Mouse (Mus musculus) embryonic facial prominence, embryonic 11.5 days (tissue): ENCODE results near the gene Vamp2. TPM values are rescaled to one million over a fixed set of nuclear protein-coding genes. Genes with fewer than 3 reads are reported as not detected.

Experiments used
- ATAC-seq: fragments of 200-750 bp; cut with Nextera tagmentation; replicated peaks from 2 replicates; pipeline ENCODE4 v1.8.0; 2017; ENCODE audit warnings: low read depth; ENCODE audit not compliant: insufficient number of reproducible peaks, low FRiP score, low TSS enrichment
- DNase-seq: peaks from one replicate; pipeline ENCODE4 v3.0.0-alpha.2; 2015; ENCODE audit warnings: low spot score
- H3K27ac ChIP-seq: fragments of 300-500 bp; sonication (generic); replicated peaks from 2 replicates; pipeline ENCODE4 v1.5.1; 2014; ENCODE audit warnings: mild to moderate bottlenecking, low read depth, low read length, control low read depth
- H3K27me3 ChIP-seq: fragments of 300-500 bp; sonication (generic); 2 replicates; pipeline ENCODE4 v1.6.1; 2014; ENCODE audit warnings: mild to moderate bottlenecking, low read length, moderate library complexity, mixed read lengths; ENCODE audit not compliant: control insufficient read depth, insufficient read depth
- H3K36me3 ChIP-seq: fragments of 300-500 bp; sonication (generic); replicated peaks from 2 replicates; pipeline ENCODE4 v1.6.1; 2014; ENCODE audit warnings: low read depth, mild to moderate bottlenecking, low read length, moderate library complexity, mixed read lengths; ENCODE audit not compliant: control insufficient read depth, insufficient read depth
- H3K4me1 ChIP-seq: fragments of 300-500 bp; sonication (generic); 2 replicates; pipeline ENCODE4 v1.6.1; 2014; ENCODE audit warnings: low read length, mixed read lengths; ENCODE audit not compliant: control insufficient read depth, insufficient read depth
- H3K4me2 ChIP-seq: fragments of 300-500 bp; sonication (generic); 2 replicates; pipeline ENCODE4 v1.6.1; 2014; ENCODE audit warnings: low read depth, mild to moderate bottlenecking, control low read depth, low read length, moderate library complexity
- H3K4me3 ChIP-seq: fragments of 300-500 bp; sonication (generic); 2 replicates; pipeline ENCODE4 v1.5.1; 2014; ENCODE audit warnings: low read depth, low read length, control low read depth
- H3K9ac ChIP-seq: fragments of 300-500 bp; sonication (generic); replicated peaks from 2 replicates; pipeline ENCODE4 v1.6.1; 2014; ENCODE audit warnings: mild to moderate bottlenecking, control low read depth, low read length
- H3K9me3 ChIP-seq: fragments of 300-500 bp; sonication (generic); replicated peaks from 2 replicates; pipeline ENCODE4 v1.6.1; 2016; ENCODE audit warnings: mild to moderate bottlenecking, low read length, inconsistent platforms, mixed read lengths; ENCODE audit not compliant: control insufficient read depth
- WGBS: fragments of 180-500 bp; shearing (Covaris S2); extraction: QIAGEN DNeasy Blood & Tissue Kit; methylation state at CpG from one replicate; pipeline ENCODE4 v1.1.7; 2014; 5-methylcytosine and 5-hydroxymethylcytosine counted together
- polyA plus RNA-seq: library from polyadenylated mRNA; unstranded; fragments of >200 nt; fragmentation: Nextera tagmentation; extraction: Ambion mirVana; gene quantifications from 2 replicates; pipeline ENCODE4 v1.2.1, GENCODE M21; 2014

Gene Vamp2
- polyA plus RNA-seq, 1 experiment from 2014 or later = 48.8 TPM

DNA sequence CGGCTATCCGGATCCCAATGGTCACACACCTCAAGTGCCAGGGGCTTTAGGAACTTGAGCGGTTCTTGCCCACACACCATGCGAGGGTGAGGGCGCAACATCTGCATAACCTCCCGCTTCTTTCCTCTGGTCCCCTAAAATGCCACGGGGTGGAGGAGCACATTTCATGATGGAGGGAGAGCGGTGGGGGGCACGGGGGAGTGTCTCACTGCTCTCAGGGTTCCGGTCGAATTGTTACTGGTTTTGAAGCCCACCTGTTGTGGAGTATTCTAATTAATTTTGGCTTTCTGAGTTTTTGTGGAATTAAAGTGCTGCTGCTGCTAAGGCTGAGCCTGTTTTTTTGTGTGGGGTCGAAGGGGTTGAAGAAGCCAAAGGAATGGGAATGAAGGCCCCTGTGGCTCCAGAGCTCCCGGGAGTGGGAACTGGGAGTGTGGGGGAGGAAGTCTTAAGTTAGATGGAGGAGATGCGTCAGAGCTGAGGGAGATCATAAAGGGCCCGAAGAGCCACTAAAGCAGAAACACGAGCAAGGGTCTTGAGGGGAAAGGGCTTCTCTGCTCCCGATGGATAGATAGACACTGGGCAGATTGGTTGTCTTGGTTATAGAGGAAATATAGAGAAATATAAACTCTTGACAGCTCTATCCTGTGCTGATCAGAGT is 26.9 kb upstream of the Vamp2 start:
- H3K27me3 ChIP-seq = no peaks in the 10 kb centered on the region
- 5% methylated on average over 17 of the region's 17 CpGs for WGBS
- DNase-seq = no peak

DNA sequence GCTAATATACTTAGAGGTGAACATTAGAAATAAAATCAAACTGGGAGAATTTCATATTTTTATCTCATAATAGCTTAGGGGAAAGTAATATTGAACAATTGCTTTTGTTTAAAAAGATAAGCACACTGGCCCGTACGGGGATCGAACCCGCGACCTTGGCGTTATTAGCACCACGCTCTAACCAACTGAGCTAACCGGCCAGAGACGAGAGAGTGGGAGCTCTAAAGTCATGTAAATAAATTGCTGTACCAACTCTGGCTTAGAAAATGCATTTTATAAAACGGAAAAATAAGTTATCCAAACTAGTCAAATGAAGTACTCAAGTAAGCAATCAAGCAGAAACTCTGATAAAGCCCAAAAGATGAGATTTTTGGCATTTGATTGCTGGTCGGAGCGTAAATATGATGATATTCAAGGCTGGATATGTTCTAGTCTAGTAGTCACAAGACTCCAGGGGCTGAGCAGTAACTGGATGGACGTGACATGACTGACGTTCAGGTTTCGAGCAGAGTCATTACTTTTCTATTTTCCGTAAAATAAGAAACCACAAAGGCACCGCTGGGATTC is 26.0 kb upstream of the Vamp2 start:
- peak; percentile 83 for DNase-seq
- Histone ChIP-seq H3K4me1 (no peaks in the 10 kb centered on the region), H3K36me3 (no peaks in the 10 kb centered on the region), H3K9ac (no peak overlapping the region), H3K4me2 (peak overlapping the region; percentile 44), H3K27ac (no peak overlapping the region), H3K4me3 (peak overlapping the region; percentile 69), H3K27me3 (no peaks in the 10 kb centered on the region), H3K9me3 (no peaks in the 10 kb centered on the region)
- under 1% methylated on average over 17 of the region's 17 CpGs for WGBS
- no peak for ATAC-seq

More for the DNA sequence above, 26.9 kb upstream of the Vamp2 start:
- H3K9me3 ChIP-seq = no peaks in the 10 kb centered on the region
- no peak overlapping the region for H3K27ac ChIP-seq
- no peaks in the 10 kb centered on the region for H3K36me3 ChIP-seq
- H3K9ac ChIP-seq = no peak overlapping the region
- no peaks in the 10 kb centered on the region for H3K4me1 ChIP-seq
- ATAC-seq = no peak
- peak overlapping the region; percentile 89 for H3K4me2 ChIP-seq
- peak overlapping the region; percentile 76 for H3K4me3 ChIP-seq

GRCm38 (mm10) chr11:69062761-69063224 is 25.5 kb upstream of the Vamp2 start:
- no peak overlapping the region for H3K27ac ChIP-seq
- peak overlapping the region; percentile 44 for H3K4me2 ChIP-seq
- H3K9ac ChIP-seq = no peak overlapping the region
- H3K36me3 ChIP-seq = no peaks in the 10 kb centered on the region
- DNase-seq (peak; percentile 96), ATAC-seq (peak; percentile 57)
- H3K4me1 ChIP-seq = no peaks in the 10 kb centered on the region
- no peaks in the 10 kb centered on the region for H3K27me3 ChIP-seq
- H3K4me3 ChIP-seq = peak overlapping the region; percentile 69
- under 1% methylated on average over 19 of the region's 19 CpGs for WGBS
- no peaks in the 10 kb centered on the region for H3K9me3 ChIP-seq

- H3K9ac ChIP-seq = peak overlapping the region; percentile 64
- WGBS = under 1% methylated on average over 31 of the region's 31 CpGs
- DNase-seq = peak; percentile 87
- H3K4me1 ChIP-seq = no peaks in the 10 kb centered on the region
- peak overlapping the region; percentile 45 for H3K4me2 ChIP-seq
- ATAC-seq = no peak; the same call in 1 of the 2 replicates
- no peaks in the 10 kb centered on the region for H3K27me3 ChIP-seq
- peak overlapping the region; percentile 48 for H3K27ac ChIP-seq
- no peaks in the 10 kb centered on the region for H3K9me3 ChIP-seq
- H3K36me3 ChIP-seq = no peaks in the 10 kb centered on the region
- H3K4me3 ChIP-seq = peak overlapping the region; percentile 69
Measured at GRCm38 (mm10) chr11:69063413-69064201, 24.7 kb upstream of the Vamp2 start.

GRCm38 (mm10) chr11:69064259-69065133 is 23.8 kb upstream of the Vamp2 start:
- H3K4me2 ChIP-seq = peak overlapping the region; percentile 45
- H3K27me3 ChIP-seq = no peaks in the 10 kb centered on the region
- no peak for DNase-seq
- no peaks in the 10 kb centered on the region for H3K36me3 ChIP-seq
- H3K9me3 ChIP-seq = no peaks in the 10 kb centered on the region
- no peak for ATAC-seq
- H3K27ac ChIP-seq = no peak overlapping the region
- no peaks in the 10 kb centered on the region for H3K4me1 ChIP-seq
- WGBS = 36% methylated on average over 9 of the region's 9 CpGs
- H3K9ac ChIP-seq = peak overlapping the region; percentile 64; the same call in 1 of the 2 replicates
- H3K4me3 ChIP-seq = peak overlapping the region; percentile 69

DNA sequence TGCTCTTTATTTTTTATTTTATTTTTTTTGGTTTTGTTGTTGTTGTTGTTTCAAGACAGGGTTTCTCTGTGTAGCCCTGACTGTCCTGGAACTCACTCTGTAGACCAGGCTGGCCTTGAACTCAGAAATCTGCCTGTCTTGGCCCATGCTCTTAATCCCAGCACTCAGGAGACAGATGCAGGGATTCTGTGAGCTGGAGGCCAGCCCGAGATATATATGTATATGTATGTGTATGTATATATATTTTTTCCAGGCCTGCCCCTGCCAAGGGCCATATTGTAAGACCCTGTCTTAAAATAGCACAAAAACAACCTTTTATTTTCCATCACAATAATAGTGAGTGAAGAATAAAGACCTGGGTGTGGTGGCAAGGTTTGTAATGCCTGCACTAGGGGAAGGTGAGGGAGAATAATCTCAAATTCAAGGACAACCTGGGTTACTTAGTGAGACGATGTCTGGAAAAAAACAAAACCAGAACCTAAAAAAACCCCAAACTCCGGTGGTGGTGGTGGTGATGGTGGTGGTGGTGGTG is 22.8 kb upstream of the Vamp2 start:
- no peak overlapping the region; the same call in 1 of the 2 replicates for H3K4me2 ChIP-seq
- no peak overlapping the region for H3K9ac ChIP-seq
- DNase-seq (no peak), ATAC-seq (no peak)
- H3K36me3 ChIP-seq = no peaks in the 10 kb centered on the region
- H3K9me3 ChIP-seq = no peaks in the 10 kb centered on the region
- no peak overlapping the region for H3K4me3 ChIP-seq
- 59% methylated on average over 3 of the region's 3 CpGs for WGBS
- no peaks in the 10 kb centered on the region for H3K4me1 ChIP-seq
- no peaks in the 10 kb centered on the region for H3K27me3 ChIP-seq
- H3K27ac ChIP-seq = no peak overlapping the region

DNA sequence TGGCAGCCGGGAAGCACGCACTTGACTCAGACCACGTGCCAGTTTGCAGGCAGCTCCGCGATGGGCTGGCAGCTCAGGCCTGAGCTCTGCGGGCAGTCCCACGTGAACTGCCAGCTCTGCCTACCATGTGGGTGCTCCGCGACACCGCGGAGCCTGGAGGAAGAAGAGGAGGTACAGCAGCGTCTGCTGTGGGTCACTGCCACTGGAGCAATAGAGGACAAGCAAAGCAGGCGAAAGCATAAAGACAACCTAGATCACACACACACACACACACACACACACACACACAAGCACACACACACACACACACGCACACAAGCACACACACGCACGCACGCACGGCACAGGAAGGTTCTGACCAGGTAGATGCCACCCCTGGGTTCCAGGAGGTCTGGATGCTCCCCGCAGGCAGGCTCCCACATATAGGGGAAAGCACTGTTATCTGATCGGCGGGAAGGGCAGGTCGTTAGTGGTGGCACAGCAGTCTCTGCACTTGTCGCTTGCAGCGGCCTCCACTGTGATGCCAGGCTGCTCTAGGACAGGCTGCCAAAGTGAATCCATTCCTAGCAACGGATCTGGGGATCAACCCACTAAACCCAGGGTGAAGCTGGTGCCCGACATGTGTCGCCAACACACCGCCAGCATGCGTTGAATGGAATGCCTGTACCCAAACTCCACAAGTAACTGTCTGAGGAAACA is 22.0 kb upstream of the Vamp2 start:
- DNase-seq (peak; percentile 22), ATAC-seq (no peak)
- Histone ChIP-seq H3K4me3 (peak overlapping the region; percentile 36), H3K27ac (no peak overlapping the region), H3K36me3 (no peaks in the 10 kb centered on the region), H3K9ac (peak overlapping the region; percentile 51), H3K9me3 (no peaks in the 10 kb centered on the region), H3K4me2 (peak overlapping the region; percentile 76), H3K27me3 (no peaks in the 10 kb centered on the region), H3K4me1 (no peaks in the 10 kb centered on the region)
- 1% methylated on average over 29 of the region's 29 CpGs for WGBS
